Comparison of ENCODE assay signal across 33 mouse cellular contexts in the genomic region with DNA sequence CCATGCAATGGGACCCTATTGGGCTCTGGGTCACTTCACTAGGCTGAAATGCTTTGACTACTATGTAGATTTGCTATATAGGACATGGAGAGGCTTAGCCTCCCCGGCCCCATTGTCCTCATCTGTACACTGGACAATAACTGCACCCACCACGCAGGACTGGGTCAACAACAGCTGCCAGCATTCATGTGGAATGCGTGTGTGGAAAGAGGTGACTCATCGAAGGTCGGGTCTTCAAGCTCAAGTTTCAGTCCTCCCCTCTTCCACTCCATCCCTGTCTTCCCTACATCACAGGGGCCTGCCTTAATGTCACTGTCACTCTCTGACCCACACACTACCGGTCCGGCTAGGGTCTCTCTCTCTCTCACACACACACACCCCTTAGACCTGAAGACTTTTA. TPM values are rescaled to one million over a fixed set of nuclear protein-coding genes. Genes with fewer than 3 reads are reported as not detected.
DNase-seq lines count a peak whose midpoint lies in the region; ATAC-seq and TF ChIP-seq lines count a peak whose summit lies in the region.
"Had no signal": no experiment of that assay in that cellular context is flagged by ENCODE, and none has a peak within 500 bp of the region (broad histone marks: within the 10 kb centered on the region; RNA-seq: fewer than 3 reads in every experiment).

No protein-coding gene starts in this region.

- no peak overlapping the region for H3K9ac ChIP-seq in lung, postnatal 0 days (replicated peaks; ENCODE audit: low read depth)
- no peak overlapping the region for H3K9ac ChIP-seq in hindbrain, embryonic 16.5 days (ENCODE audit: low read depth, low read length)
- H3K9ac ChIP-seq: embryonic facial prominence, embryonic 12.5 days; heart, embryonic 15.5 days; hindbrain, embryonic 14.5 days; kidney, embryonic 15.5 days; limb, embryonic 15.5 days; liver, embryonic 14.5 days; lung, embryonic 15.5 days had no signal

- no peaks in the 10 kb centered on the region for H3K4me1 ChIP-seq in lung, postnatal 0 days (ENCODE audit: insufficient read depth, low read depth, low read length)
- no peaks in the 10 kb centered on the region for H3K4me1 ChIP-seq in lung, adult 2 months (ENCODE audit: control insufficient read depth, insufficient read depth, low read length)
- H3K4me1 ChIP-seq in hindbrain, embryonic 16.5 days (ENCODE audit: control insufficient read depth, insufficient read depth, low read depth, low read length) = no peaks in the 10 kb centered on the region

- no peaks in the 10 kb centered on the region for H3K79me3 ChIP-seq in C2C12 (ENCODE audit: low read depth)

- H3ac ChIP-seq in C2C12 (ENCODE audit: control insufficient read depth, insufficient read length, low read depth) = no peak overlapping the region

- H3K36me3 ChIP-seq in lung, postnatal 0 days (ENCODE audit: insufficient read depth, low read length) = no peaks in the 10 kb centered on the region
- H3K36me3 ChIP-seq in C2C12 (ENCODE audit: control insufficient read depth, insufficient read depth) = no peaks in the 10 kb centered on the region
- H3K36me3 ChIP-seq in hindbrain, embryonic 16.5 days (ENCODE audit: control insufficient read depth, insufficient read depth, low read length) = no peaks in the 10 kb centered on the region
- H3K36me3 ChIP-seq: embryonic facial prominence, embryonic 12.5 days; heart, embryonic 15.5 days; kidney, embryonic 15.5 days; limb, embryonic 15.5 days; lung, embryonic 15.5 days had no signal

- H3K27me3 ChIP-seq in lung, postnatal 0 days (replicated peaks; ENCODE audit: insufficient read depth, low read length) = no peaks in the 10 kb centered on the region
- no peaks in the 10 kb centered on the region for H3K27me3 ChIP-seq in C2C12 (ENCODE audit: control insufficient read depth, insufficient read depth, insufficient read length)
- H3K27me3 ChIP-seq in hindbrain, embryonic 16.5 days (replicated peaks; ENCODE audit: control insufficient read depth, insufficient read depth, low read length) = no peaks in the 10 kb centered on the region
- H3K27me3 ChIP-seq: embryonic facial prominence, embryonic 12.5 days; heart, embryonic 15.5 days; kidney, embryonic 15.5 days; limb, embryonic 15.5 days; lung, embryonic 15.5 days had no signal

- WGBS in lung, postnatal 0 days = 28% methylated on average over 7 of the region's 7 CpGs
- WGBS in lung, adult 2 months = 43% methylated on average over 7 of the region's 7 CpGs
- 77% methylated on average over 7 of the region's 7 CpGs for WGBS in hindbrain, embryonic 16.5 days

- H3K79me2 ChIP-seq in C2C12 (ENCODE audit: control insufficient read depth, insufficient read depth) = no peaks in the 10 kb centered on the region

- no peak overlapping the region for H3K4me3 ChIP-seq in lung, postnatal 0 days (ENCODE audit: low read depth, low read length)
- H3K4me3 ChIP-seq in lung, adult 2 months (replicated peaks; ENCODE audit: extremely low read depth, low read depth, low read length) = no peak overlapping the region
- H3K4me3 ChIP-seq in C2C12 (ENCODE audit: insufficient read depth, poor library complexity, severe bottlenecking) = no peak overlapping the region
- H3K4me3 ChIP-seq in hindbrain, embryonic 16.5 days (ENCODE audit: low read length) = no peak overlapping the region
- H3K4me3 ChIP-seq: embryonic facial prominence, embryonic 12.5 days; heart, embryonic 15.5 days; kidney, embryonic 15.5 days; limb, embryonic 15.5 days; lung, embryonic 15.5 days had no signal

- TF ChIP-seq EP300 in lung, postnatal 0 days (IDR thresholded peaks at IDR 0.05) = no peak

- no peak overlapping the region for H3K4me2 ChIP-seq in lung, postnatal 0 days (replicated peaks; ENCODE audit: low read depth, low read length)
- no peak overlapping the region for H3K4me2 ChIP-seq in hindbrain, embryonic 16.5 days (ENCODE audit: low read length)
- H3K4me2 ChIP-seq: embryonic facial prominence, embryonic 12.5 days; heart, embryonic 15.5 days; hindbrain, embryonic 14.5 days; kidney, embryonic 15.5 days; limb, embryonic 15.5 days; lung, embryonic 15.5 days had no signal

- TF ChIP-seq CTCF in lung, postnatal 0 days (IDR thresholded peaks at IDR 0.05) = no peak
- no peak for TF ChIP-seq CTCF in lung, adult 2 months (IDR thresholded peaks at IDR 0.05; ENCODE audit: insufficient read depth, low read length)
- no peak for TF ChIP-seq CTCF in C2C12 (IDR thresholded peaks at IDR 0.05; ENCODE audit: control insufficient read depth, insufficient read depth, insufficient read length)

- H3K9me3 ChIP-seq in lung, postnatal 0 days (ENCODE audit: low read length) = no peaks in the 10 kb centered on the region
- no peaks in the 10 kb centered on the region for H3K9me3 ChIP-seq in hindbrain, embryonic 16.5 days (ENCODE audit: control insufficient read depth, low read length)
- H3K9me3 ChIP-seq: embryonic facial prominence, embryonic 12.5 days; heart, embryonic 15.5 days; kidney, embryonic 15.5 days; limb, embryonic 15.5 days; lung, embryonic 15.5 days had no signal

- no peak for TF ChIP-seq POLR2A in lung, adult 2 months (IDR thresholded peaks at IDR 0.05; ENCODE audit: borderline replicate concordance, extremely low read depth, low read depth, low read length)

- no peak overlapping the region for H3K27ac ChIP-seq in lung, postnatal 0 days (ENCODE audit: low read length)
- no peak overlapping the region for H3K27ac ChIP-seq in hindbrain, embryonic 16.5 days (ENCODE audit: low read depth, low read length)
- H3K27ac ChIP-seq: embryonic facial prominence, embryonic 12.5 days; heart, embryonic 15.5 days; hindbrain, embryonic 14.5 days; kidney, embryonic 15.5 days; limb, embryonic 15.5 days; liver, embryonic 14.5 days; lung, embryonic 15.5 days had no signal

- DNase-seq in lung, postnatal 0 days (ENCODE audit: low spot score) = peak; percentile 61
- DNase-seq in lung, adult 2 months = no peak
- DNase-seq in NIH3T3 (ENCODE audit: low read depth) = peak; percentile 89
- peak; percentile 63 to 71 for DNase-seq in adrenal gland, postnatal 36 days
- DNase-seq in layer of hippocampus, adult 9-10 months (ENCODE audit: low spot score) = no peak
- DNase-seq: cerebellum, adult 18-20 months; cerebellum, postnatal 25 days; heart, postnatal 4 days; kidney, postnatal 4 days; layer of hippocampus, postnatal 36 days; lung, postnatal 4 days; thymus, adult 2 months had no signal

- ATAC-seq in lung, postnatal 0 days = peak; percentile 39; the same call in 1 of the 2 replicates
- ATAC-seq in hindbrain, embryonic 16.5 days = no peak
- ATAC-seq: CD4-positive, CD25-positive, alpha-beta regulatory T cell, adult 4 months; intestine, postnatal 0 days; midbrain, embryonic 16.5 days had no signal

TF ChIP-seq in C2C12, 6 proteins besides CTCF, POLR2A, EP300 and RAD21:
- TF ChIP-seq MYOG (IDR thresholded peaks at IDR 0.05; ENCODE audit: control insufficient read depth, extremely low read depth, insufficient read length) (no peak), FOSL1 (IDR thresholded peaks at IDR 0.05; ENCODE audit: insufficient read depth, low read length, poor library complexity, severe bottlenecking) (peak; percentile 95), USF1 (IDR thresholded peaks at IDR 0.05; ENCODE audit: low read depth) (no peak), CEBPB (IDR thresholded peaks at IDR 0.05; ENCODE audit: low read depth) (peak; percentile 67), MYOD1 (IDR thresholded peaks at IDR 0.05; ENCODE audit: control insufficient read depth, insufficient read length, low read depth) (peak; percentile 96)

RNA-seq across cellular contexts. Expression of gene Socs1, which starts 9.0 kb away (rescaled TPM):
- polyA plus RNA-seq in lung, postnatal 0 days (2015; fragmentation: Nextera tagmentation; extraction: Ambion mirVana) = 9.0 and 13.4 TPM in 2 replicates
- 8.8 and 11.6 TPM in 2 replicates for polyA plus RNA-seq in lung, adult 2 months (2012; rRNA removed)
- polyA plus RNA-seq in C2C12 (2012; fragmentation: generic; extraction: Trizol) = 4.6 TPM
- total RNA-seq in adrenal gland, postnatal 36 days (2021) = 1 to 10 TPM; 3.1 to 3.5 TPM
- polyA plus RNA-seq in hindbrain, embryonic 16.5 days (2015; fragmentation: Nextera tagmentation; extraction: Ambion mirVana) = 4.6 and 4.9 TPM in 2 replicates

RNA-seq across cellular contexts. Expression of gene Tnp2, which starts 12.1 kb away (rescaled TPM):
- polyA plus RNA-seq in lung, postnatal 0 days (2015; fragmentation: Nextera tagmentation; extraction: Ambion mirVana) = not detected in 2 replicates
- 0.82 and 2.7 TPM in 2 replicates for polyA plus RNA-seq in lung, adult 2 months (2012; rRNA removed)
- polyA plus RNA-seq in C2C12 (2012; fragmentation: generic; extraction: Trizol) = not detected
- total RNA-seq in adrenal gland, postnatal 36 days (2021) = not detected
- polyA plus RNA-seq in hindbrain, embryonic 16.5 days (2015; fragmentation: Nextera tagmentation; extraction: Ambion mirVana) = 0.30 TPM in 1 of 2 replicates, not detected in the other
- total RNA-seq: ES-E14; gastrocnemius, postnatal 4 days; heart, adult 8-10 months; heart, postnatal 4 days; layer of hippocampus, postnatal 36 days; left cerebral cortex, postnatal 25 days; megakaryocyte-erythroid progenitor cell, adult 5-6 weeks had no signal
- polyA plus RNA-seq: embryonic facial prominence, embryonic 12.5 days; forebrain, embryonic 11.5 days; heart, embryonic 15.5 days; hindbrain, embryonic 14.5 days; intestine, postnatal 0 days; kidney, embryonic 15.5 days; limb, embryonic 15.5 days; liver, embryonic 14.5 days; lung, embryonic 15.5 days; midbrain, embryonic 16.5 days; neural tube, embryonic 14.5 days; stomach, embryonic 16.5 days; urinary bladder, adult 2 months had no signal

RNA-seq across cellular contexts. Expression of gene Prm3, which starts 14.4 kb away (rescaled TPM):
- polyA plus RNA-seq in lung, postnatal 0 days (2015; fragmentation: Nextera tagmentation; extraction: Ambion mirVana) = not detected in 2 replicates
- polyA plus RNA-seq in lung, adult 2 months (2012; rRNA removed) = not detected in 2 replicates
- not detected for polyA plus RNA-seq in C2C12 (2012; fragmentation: generic; extraction: Trizol)
- total RNA-seq in adrenal gland, postnatal 36 days (2021) = not detected
- not detected in 2 replicates for polyA plus RNA-seq in hindbrain, embryonic 16.5 days (2015; fragmentation: Nextera tagmentation; extraction: Ambion mirVana)
- total RNA-seq: ES-E14; gastrocnemius, postnatal 4 days; heart, adult 8-10 months; heart, postnatal 4 days; layer of hippocampus, postnatal 36 days; left cerebral cortex, postnatal 25 days; megakaryocyte-erythroid progenitor cell, adult 5-6 weeks had no signal
- polyA plus RNA-seq: CD4-positive, CD25-positive, alpha-beta regulatory T cell, adult 4 months; embryonic facial prominence, embryonic 12.5 days; forebrain, embryonic 11.5 days; heart, embryonic 15.5 days; hindbrain, embryonic 14.5 days; intestine, postnatal 0 days; kidney, embryonic 15.5 days; limb, embryonic 15.5 days; liver, embryonic 14.5 days; lung, embryonic 15.5 days; midbrain, embryonic 16.5 days; neural tube, embryonic 14.5 days; stomach, embryonic 16.5 days; thymus, adult 2 months; urinary bladder, adult 2 months had no signal

RNA-seq across cellular contexts. Expression of gene Prm2, which starts 19.6 kb away (rescaled TPM):
- not detected in 2 replicates for polyA plus RNA-seq in lung, postnatal 0 days (2015; fragmentation: Nextera tagmentation; extraction: Ambion mirVana)
- 0.83 and 1.8 TPM in 2 replicates for polyA plus RNA-seq in lung, adult 2 months (2012; rRNA removed)
- not detected for polyA plus RNA-seq in C2C12 (2012; fragmentation: generic; extraction: Trizol)
- not detected for total RNA-seq in adrenal gland, postnatal 36 days (2021)
- polyA plus RNA-seq in hindbrain, embryonic 16.5 days (2015; fragmentation: Nextera tagmentation; extraction: Ambion mirVana) = not detected in 2 replicates
- total RNA-seq: ES-E14; gastrocnemius, postnatal 4 days; heart, adult 8-10 months; heart, postnatal 4 days; layer of hippocampus, postnatal 36 days; left cerebral cortex, postnatal 25 days; megakaryocyte-erythroid progenitor cell, adult 5-6 weeks had no signal
- polyA plus RNA-seq: CD4-positive, CD25-positive, alpha-beta regulatory T cell, adult 4 months; embryonic facial prominence, embryonic 12.5 days; forebrain, embryonic 11.5 days; heart, embryonic 15.5 days; hindbrain, embryonic 14.5 days; intestine, postnatal 0 days; kidney, embryonic 15.5 days; limb, embryonic 15.5 days; liver, embryonic 14.5 days; lung, embryonic 15.5 days; midbrain, embryonic 16.5 days; neural tube, embryonic 14.5 days; stomach, embryonic 16.5 days; urinary bladder, adult 2 months had no signal

RNA-seq across cellular contexts. Expression of gene Prm1, which starts 29.3 kb away (rescaled TPM):
- polyA plus RNA-seq in lung, postnatal 0 days (2015; fragmentation: Nextera tagmentation; extraction: Ambion mirVana) = not detected in 2 replicates
- 0.36 and 1.8 TPM in 2 replicates for polyA plus RNA-seq in lung, adult 2 months (2012; rRNA removed)
- not detected for polyA plus RNA-seq in C2C12 (2012; fragmentation: generic; extraction: Trizol)
- total RNA-seq in adrenal gland, postnatal 36 days (2021) = not detected
- 0.51 TPM in 1 of 2 replicates, not detected in the other for polyA plus RNA-seq in hindbrain, embryonic 16.5 days (2015; fragmentation: Nextera tagmentation; extraction: Ambion mirVana)
- total RNA-seq: ES-E14; gastrocnemius, postnatal 4 days; heart, adult 8-10 months; heart, postnatal 4 days; layer of hippocampus, postnatal 36 days; left cerebral cortex, postnatal 25 days; megakaryocyte-erythroid progenitor cell, adult 5-6 weeks had no signal
- polyA plus RNA-seq: embryonic facial prominence, embryonic 12.5 days; forebrain, embryonic 11.5 days; intestine, postnatal 0 days; liver, embryonic 14.5 days; neural tube, embryonic 14.5 days; stomach, embryonic 16.5 days; urinary bladder, adult 2 months had no signal

Comparison
In these comparisons a context has a peak if more than half of its experiments do, and no peak if none do; other contexts are left out.
1. DNase-seq: peak in lung, postnatal 0 days (single experiment), NIH3T3 (single experiment) and adrenal gland, postnatal 36 days (2 of 2); none in lung, adult 2 months (single experiment) and layer of hippocampus, adult 9-10 months (single experiment).